Mouse (Mus musculus): ENCODE data around the gene Gm26620.

Gene Gm26620

DNA sequence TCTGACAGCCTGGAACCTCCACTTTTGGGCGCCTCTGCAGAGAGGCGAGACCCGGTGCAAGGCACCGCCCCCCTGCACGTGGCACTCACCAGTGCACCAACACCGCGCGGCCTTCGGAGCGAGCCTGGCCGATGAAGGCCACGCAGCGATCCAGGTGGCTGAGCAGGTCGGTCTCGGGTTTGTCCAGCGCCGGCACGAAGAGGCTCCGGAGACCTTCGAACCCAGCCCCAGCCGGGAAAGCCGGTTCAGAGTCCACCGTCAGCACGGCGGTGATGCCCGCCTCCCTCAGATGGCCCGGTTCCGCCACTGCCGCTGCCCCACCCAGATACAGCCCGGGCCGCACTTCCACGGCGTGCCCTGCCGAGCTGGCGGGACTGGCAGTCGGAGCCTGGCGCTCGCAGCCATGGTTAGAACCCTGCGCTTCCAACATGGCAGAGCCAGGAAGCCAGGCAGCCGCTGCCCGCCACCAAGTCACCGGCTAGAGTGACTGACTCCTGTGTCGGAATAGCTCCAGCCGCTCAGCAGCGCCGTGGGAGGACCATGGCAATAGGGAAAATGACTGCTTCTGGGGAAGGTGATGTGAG is at the start of gene Gm26620, which contains the start of gene Dusp12:
Gm26620 (plus strand) TSS at position 88 of the 584 bp plus-strand sequence.
Dusp12 (minus strand) TSS at position 563 of the 584 bp plus-strand sequence.
- DNase-seq (ENCODE audit: low read depth, low spot score) = peak; percentile 97

DNA sequence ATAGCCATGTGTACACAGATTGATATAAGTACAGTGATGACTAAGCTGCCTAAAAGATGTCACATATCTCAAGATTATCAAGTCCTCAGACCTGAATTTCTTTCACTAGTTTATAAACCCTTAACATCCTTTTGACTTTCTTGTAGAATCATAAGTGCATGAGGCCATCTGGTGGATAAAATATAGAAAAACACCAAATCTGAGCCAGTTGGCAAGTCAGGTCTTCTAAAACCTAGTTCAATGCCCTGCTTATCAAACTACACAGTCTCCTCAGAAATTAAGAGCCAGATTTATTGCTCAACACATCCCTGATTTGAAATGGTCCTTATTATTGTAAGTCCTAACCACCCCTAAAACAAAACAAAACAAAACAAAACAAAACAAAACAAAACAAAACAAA is 45.2 kb upstream of the Gm26620 start:
- no peak for DNase-seq (ENCODE audit: low read depth, low spot score)

- peak; percentile 25 for DNase-seq (ENCODE audit: low read depth, low spot score)
Observed at GRCm38 (mm10) chr1:170844380-170844779, 40.5 kb upstream of the Gm26620 start.

GRCm38 (mm10) chr1:170845448-170846307 is 39.2 kb upstream of the Gm26620 start:
- DNase-seq (ENCODE audit: low read depth, low spot score) = no peak

DNA sequence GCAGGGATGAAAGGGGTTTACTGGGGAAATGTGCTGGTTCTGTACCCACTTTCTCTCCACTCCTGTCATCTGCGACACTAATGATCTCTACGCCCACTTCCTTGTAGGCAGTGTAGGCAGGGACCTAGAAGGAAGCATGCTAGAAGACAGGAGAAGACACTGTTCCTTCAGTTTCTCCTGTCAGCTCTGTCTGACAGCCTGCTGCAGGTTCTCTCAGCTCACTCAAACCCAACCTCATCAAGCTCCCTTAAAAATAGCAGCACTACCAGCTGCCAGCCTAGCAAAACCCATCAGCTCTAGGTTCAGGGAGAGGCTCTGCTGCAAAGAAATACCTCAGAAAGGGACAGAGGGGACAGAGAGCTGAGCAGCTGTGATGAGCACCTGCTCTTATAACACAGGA is 34.9 kb upstream of the Gm26620 start:
- DNase-seq (ENCODE audit: low read depth, low spot score) = no peak

- DNase-seq (ENCODE audit: low read depth, low spot score) = no peak
Observed at GRCm38 (mm10) chr1:170850637-170851624, 33.9 kb upstream of the Gm26620 start.

- no peak for DNase-seq (ENCODE audit: low read depth, low spot score)
Observed at GRCm38 (mm10) chr1:170853604-170854003, 31.3 kb upstream of the Gm26620 start.

DNA sequence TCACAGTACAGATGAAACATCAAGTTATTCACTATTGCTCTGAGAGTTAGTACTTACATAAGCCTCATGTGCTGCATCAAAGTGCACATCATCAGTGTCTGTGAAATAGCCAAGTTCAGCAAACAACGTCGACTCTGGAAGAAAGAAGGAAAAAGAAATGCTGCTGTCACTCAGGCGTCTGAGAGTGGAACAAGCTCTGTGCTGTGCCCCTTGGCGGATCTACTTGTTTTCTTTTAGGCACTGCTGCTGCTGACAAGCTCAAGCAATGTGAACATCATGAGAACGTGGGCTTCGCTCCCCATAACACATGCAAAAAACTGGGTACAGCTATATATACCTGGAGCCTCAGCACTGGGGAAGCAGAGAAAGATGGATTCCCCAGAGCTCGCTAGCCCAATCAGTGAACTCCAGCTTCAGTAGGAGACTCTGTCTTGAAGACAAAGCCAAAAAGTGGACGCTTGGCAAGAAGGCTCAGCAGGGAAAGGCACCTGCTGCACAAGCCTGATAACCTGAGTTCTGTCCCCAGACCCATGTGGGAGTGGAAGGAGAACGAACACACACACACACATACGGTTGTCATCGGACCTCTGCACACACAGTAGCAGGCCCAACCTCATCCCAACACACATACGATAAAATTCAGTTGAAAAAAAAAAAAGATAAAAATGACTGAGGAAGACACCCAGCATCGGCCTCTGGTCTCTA is 29.7 kb upstream of the Gm26620 start:
- no peak for DNase-seq (ENCODE audit: low read depth, low spot score)

- DNase-seq (ENCODE audit: low read depth, low spot score) = no peak
Observed at GRCm38 (mm10) chr1:170857369-170857768, 27.5 kb upstream of the Gm26620 start.

DNA sequence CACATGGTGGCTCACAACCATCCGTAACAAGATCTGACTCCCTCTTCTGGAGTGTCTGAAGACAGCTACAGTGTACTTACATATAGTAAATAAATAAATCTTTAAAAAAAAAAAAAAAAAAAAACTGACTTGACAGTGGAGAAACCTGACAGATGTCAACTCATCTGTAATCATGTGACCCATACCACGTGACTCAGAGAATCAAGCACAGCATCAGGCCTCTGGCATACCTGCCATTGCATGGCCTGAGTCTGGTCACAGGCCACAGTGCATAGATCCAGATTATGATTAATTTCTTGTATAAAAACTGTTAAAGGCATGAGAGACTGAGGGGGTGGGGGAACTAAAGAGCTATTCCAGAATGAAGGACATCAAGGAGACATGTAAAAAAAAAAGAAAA is 26.0 kb upstream of the Gm26620 start:
- DNase-seq (ENCODE audit: low read depth, low spot score) = no peak

DNA sequence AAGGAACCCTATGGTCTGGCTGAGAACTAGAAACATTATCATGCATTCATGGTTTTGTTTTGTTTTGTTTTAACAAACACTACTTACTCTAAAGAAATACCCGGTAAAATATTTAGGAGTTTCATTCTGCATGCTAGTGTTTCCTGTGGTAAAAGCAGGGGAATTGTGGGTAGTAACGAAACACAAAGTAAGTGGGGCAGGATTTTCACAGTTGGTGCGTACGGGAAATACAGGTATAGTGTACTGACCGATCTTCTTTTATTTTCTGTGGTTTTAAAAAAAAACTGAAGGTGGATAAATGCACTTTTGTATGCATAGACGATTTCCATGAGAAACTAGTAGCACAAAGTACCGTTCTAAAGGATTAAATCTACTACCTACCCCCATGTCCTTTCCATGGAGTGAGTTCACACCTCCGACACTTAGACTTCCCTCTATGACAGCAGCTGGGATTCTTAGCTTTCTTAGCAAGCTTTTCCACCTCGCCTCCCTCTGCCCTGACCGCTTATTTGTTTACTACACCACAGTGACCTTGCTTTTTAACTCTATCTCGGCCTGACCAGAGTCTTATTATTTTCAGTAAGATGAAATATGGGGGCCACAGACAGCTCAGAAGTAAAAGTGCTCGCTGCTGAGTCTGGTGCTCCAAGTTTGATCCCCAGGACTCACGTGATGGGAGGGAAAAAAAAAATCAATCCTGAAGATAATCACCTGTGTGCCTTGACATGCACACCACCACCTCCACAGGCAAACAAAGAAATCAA is 23.0 kb upstream of the Gm26620 start:
- DNase-seq (ENCODE audit: low read depth, low spot score) = no peak

DNA sequence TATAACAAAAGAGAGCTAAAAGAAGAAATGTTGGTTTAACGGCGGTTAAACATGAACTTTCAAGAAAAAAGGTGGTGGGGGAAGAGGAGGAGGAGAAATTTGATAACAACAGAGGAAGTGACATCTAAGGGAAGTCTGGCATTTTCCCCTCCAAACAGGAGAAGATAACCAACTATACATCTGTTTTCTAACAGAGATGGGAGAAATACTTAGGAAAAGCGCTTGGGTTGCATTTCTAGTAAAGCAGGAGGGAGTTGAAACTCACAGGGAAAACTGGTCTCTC is 22.5 kb upstream of the Gm26620 start:
- DNase-seq (ENCODE audit: low read depth, low spot score) = no peak

GRCm38 (mm10) chr1:170863033-170863432 is 21.8 kb upstream of the Gm26620 start:
- DNase-seq (ENCODE audit: low read depth, low spot score) = no peak

DNA sequence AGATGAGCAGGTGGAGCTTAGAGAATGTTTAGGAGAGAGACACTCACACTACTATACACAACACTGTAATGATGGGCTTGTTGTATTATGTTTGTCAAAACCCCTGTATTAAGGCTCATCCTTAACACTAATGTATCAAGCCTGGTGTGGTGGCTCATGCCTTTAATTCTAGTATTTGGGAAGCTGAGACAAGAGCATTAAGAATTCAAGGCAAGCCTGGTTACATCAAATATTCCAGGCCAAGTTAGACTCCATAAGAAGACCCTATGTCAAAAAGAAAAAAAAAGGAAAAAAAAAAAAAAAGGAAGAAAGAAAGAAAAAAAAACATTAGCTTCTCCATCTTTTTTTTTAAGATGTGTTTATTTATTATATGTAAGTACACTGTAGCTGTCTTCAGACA is 20.6 kb upstream of the Gm26620 start:
- no peak for DNase-seq (ENCODE audit: low read depth, low spot score)

GRCm38 (mm10) chr1:170864754-170865153 is 20.1 kb upstream of the Gm26620 start:
- no peak for DNase-seq (ENCODE audit: low read depth, low spot score)

DNA sequence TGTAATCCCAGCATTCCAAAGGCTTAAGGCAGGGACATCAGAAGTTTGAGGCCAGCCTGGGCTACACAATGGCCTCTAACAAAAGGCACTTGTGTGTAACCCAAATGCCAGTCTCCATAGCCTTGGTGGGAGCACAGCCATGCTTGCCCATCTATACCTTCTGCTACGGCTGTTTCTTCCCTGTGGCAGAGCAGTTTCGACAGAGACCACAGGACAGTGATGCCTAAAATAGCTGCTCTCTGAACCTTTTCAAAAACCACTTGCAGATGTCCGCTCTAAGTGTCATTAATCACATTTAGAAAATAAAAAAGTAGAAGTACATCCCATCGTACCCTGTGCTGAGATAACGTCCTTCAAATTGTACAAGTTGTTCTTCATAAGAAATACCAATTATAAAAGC is 19.5 kb upstream of the Gm26620 start:
- no peak for DNase-seq (ENCODE audit: low read depth, low spot score)

DNA sequence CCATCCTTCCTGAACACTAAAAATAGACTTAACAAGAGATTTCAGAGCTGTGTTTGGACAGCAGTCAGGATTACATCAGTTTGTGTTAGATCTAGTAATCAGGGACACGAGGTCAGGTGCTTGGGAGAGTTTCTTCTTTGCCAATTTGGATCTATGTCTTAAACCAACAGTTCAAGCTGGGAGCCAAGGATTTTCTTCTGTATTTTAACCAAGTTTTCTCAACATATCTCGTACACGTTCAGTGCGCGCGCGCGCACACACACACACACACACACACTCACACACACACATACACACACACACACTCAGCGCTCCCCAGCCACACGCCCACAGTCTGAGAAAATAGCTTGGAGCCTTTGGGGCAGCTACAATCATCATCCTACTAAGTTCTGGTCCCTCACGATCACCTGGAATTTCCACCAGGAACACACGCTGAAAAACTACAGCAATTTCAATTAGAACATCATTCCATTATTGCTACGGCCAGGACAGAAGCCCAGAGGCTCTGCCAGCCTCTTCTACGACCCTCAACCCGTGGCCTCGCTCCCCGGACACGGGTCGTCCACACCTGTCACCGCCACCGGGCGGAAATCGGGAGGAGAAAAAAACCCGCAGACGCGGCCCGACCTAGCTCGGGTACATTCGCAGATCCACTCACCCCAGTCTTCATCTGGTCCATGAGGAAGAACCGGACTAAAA is 17.7 kb upstream of the Gm26620 start:
- no peak for DNase-seq (ENCODE audit: low read depth, low spot score)

- DNase-seq (ENCODE audit: low read depth, low spot score) = peak; percentile 96
Observed at GRCm38 (mm10) chr1:170867691-170868105, 17.2 kb upstream of the Gm26620 start, which contains the start of gene Atf6. Atf6 (minus strand) TSS chr1:170867771.

- peak; percentile 95 for DNase-seq (ENCODE audit: low read depth, low spot score)
Observed at GRCm38 (mm10) chr1:170868107-170868904, 16.6 kb upstream of the Gm26620 start.
